Mouse (Mus musculus) right cerebral cortex, postnatal 25 days (tissue): ENCODE results near the gene Il31ra.
"Not testable (repeated sequence)": the region's sequence is repeated elsewhere in the genome, so short reads cannot be mapped to it uniquely, and the experiment has no call there.

Source experiments
- DNase-seq: peaks from one replicate; pipeline ENCODE4 v3.0.0; 2022

Il31ra gene

GRCm38 (mm10) chr13:112594260-112594659 is at the start of gene Il31ra:
Il31ra (minus strand) TSS chr13:112594360.
- DNase-seq = not testable (repeated sequence)

GRCm38 (mm10) chr13:112642897-112643296 is 48.7 kb upstream of the Il31ra start:
- DNase-seq = no peak

- DNase-seq = no peak
Measured at GRCm38 (mm10) chr13:112639111-112639510, 45.0 kb upstream of the Il31ra start.

GRCm38 (mm10) chr13:112636498-112636897 is 42.3 kb upstream of the Il31ra start:
- DNase-seq = no peak

- no peak for DNase-seq
Measured at GRCm38 (mm10) chr13:112635174-112635837, 41.1 kb upstream of the Il31ra start.

GRCm38 (mm10) chr13:112625566-112625965 is 31.4 kb upstream of the Il31ra start:
- DNase-seq = no peak

GRCm38 (mm10) chr13:112624622-112625021 is 30.5 kb upstream of the Il31ra start:
- no peak for DNase-seq

GRCm38 (mm10) chr13:112623656-112624055 is 29.5 kb upstream of the Il31ra start:
- DNase-seq = no peak

- no peak for DNase-seq
Measured at GRCm38 (mm10) chr13:112621592-112621991, 27.4 kb upstream of the Il31ra start.

GRCm38 (mm10) chr13:112608606-112609005 is 14.4 kb upstream of the Il31ra start:
- DNase-seq = no peak

GRCm38 (mm10) chr13:112604411-112604810 is 10.3 kb upstream of the Il31ra start:
- no peak for DNase-seq

- no peak for DNase-seq
Measured at GRCm38 (mm10) chr13:112603839-112604238, 9.7 kb upstream of the Il31ra start.

GRCm38 (mm10) chr13:112602607-112603006 is 8.4 kb upstream of the Il31ra start:
- DNase-seq = no peak

- DNase-seq = no peak
Measured at GRCm38 (mm10) chr13:112590254-112590653, 3.9 kb downstream of the Il31ra start.

- no peak for DNase-seq
Measured at GRCm38 (mm10) chr13:112589625-112590024, 4.5 kb downstream of the Il31ra start.

- DNase-seq = no peak
Measured at GRCm38 (mm10) chr13:112584556-112585237, 9.5 kb downstream of the Il31ra start.

GRCm38 (mm10) chr13:112582291-112582690 is 11.9 kb downstream of the Il31ra start:
- no peak for DNase-seq

GRCm38 (mm10) chr13:112581796-112582195 is 12.4 kb downstream of the Il31ra start:
- no peak for DNase-seq

GRCm38 (mm10) chr13:112580590-112581320 is 13.4 kb downstream of the Il31ra start:
- no peak for DNase-seq

GRCm38 (mm10) chr13:112578041-112578440 is 16.1 kb downstream of the Il31ra start:
- peak; percentile 100 for DNase-seq

- DNase-seq = no peak
Measured at GRCm38 (mm10) chr13:112573800-112574199, 20.4 kb downstream of the Il31ra start.

- DNase-seq = no peak
Measured at GRCm38 (mm10) chr13:112570768-112571167, 23.4 kb downstream of the Il31ra start.

GRCm38 (mm10) chr13:112569606-112570005 is 24.6 kb downstream of the Il31ra start:
- DNase-seq = no peak
